Mouse (Mus musculus) midbrain, embryonic 10.5 days (tissue): ENCODE results near the gene Gm45261. TPM values are rescaled to one million over a fixed set of nuclear protein-coding genes. Genes with fewer than 3 reads are reported as not detected.

Source experiments
- DNase-seq: peaks from one replicate; pipeline ENCODE4 v3.0.0-alpha.2; 2017; ENCODE audit warnings: low spot score
- H3K27ac ChIP-seq: fragments of 300-500 bp; sonication (generic); replicated peaks from 2 replicates; pipeline ENCODE4 v1.5.1; 2016; ENCODE audit warnings: mild to moderate bottlenecking
- H3K27me3 ChIP-seq: fragments of 300-500 bp; sonication (generic); 2 replicates; pipeline ENCODE4 v1.6.1; 2016; ENCODE audit warnings: low read depth, mild to moderate bottlenecking; ENCODE audit not compliant: poor library complexity, severe bottlenecking
- H3K36me3 ChIP-seq: fragments of 300-500 bp; sonication (generic); 2 replicates; pipeline ENCODE4 v1.6.1; 2016; ENCODE audit warnings: mild to moderate bottlenecking, moderate library complexity
- H3K4me1 ChIP-seq: fragments of 300-500 bp; sonication (generic); 2 replicates; pipeline ENCODE4 v1.6.1; 2016
- H3K4me3 ChIP-seq: fragments of 300-500 bp; sonication (generic); 2 replicates; pipeline ENCODE4 v1.5.1; 2016; ENCODE audit warnings: mild to moderate bottlenecking, moderate library complexity
- H3K9me3 ChIP-seq: fragments of 300-500 bp; sonication (generic); replicated peaks from 2 replicates; pipeline ENCODE4 v1.6.1; 2016; ENCODE audit warnings: mild to moderate bottlenecking
- WGBS: fragments of 180-500 bp; shearing (Covaris S2); methylation state at CpG from one replicate; pipeline ENCODE4 v1.1.7; 2016; 5-methylcytosine and 5-hydroxymethylcytosine counted together
- polyA plus RNA-seq: library from polyadenylated mRNA; unstranded; fragments of >200 nt; fragmentation: Nextera tagmentation; extraction: Ambion mirVana; gene quantifications from 2 replicates; pipeline ENCODE4 v1.2.1, GENCODE M21; 2016

Gm45261 gene
- polyA plus RNA-seq, 1 experiment from 2014 or later, result not detected

DNA sequence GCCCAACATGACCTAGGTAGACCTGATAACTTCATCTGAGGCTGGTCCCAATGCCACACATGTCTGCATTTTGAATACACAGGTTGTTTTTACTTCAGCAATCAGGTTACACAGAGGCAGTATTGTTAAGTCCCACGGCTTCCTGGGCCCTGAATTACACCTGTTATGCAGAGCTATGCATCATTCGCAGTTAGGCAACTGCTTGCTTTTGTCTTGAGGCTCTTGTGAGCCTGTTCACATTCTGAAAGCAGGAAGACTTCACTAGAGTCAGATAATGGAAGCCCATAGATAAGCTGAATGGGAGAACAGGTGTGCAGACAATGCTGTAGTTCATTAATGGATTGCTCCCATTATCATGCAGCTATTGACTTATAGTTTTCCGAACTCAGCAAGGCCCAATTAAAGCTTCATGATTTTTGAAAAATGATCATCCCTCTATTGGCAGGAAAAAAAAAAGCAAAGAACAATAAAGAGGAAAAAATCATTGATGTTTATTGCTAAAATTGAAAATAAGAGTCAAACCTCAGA, 57.8 kb downstream of the Gm45261 start:
- Histone ChIP-seq H3K27ac (no peak overlapping the region), H3K27me3 (no peaks in the 10 kb centered on the region), H3K4me1 (no peaks in the 10 kb centered on the region), H3K4me3 (no peak overlapping the region), H3K9me3 (no peaks in the 10 kb centered on the region), H3K36me3 (no peaks in the 10 kb centered on the region)
- DNase-seq, result no peak
- WGBS, result 82% methylated on average over 3 of the region's 3 CpGs

DNA sequence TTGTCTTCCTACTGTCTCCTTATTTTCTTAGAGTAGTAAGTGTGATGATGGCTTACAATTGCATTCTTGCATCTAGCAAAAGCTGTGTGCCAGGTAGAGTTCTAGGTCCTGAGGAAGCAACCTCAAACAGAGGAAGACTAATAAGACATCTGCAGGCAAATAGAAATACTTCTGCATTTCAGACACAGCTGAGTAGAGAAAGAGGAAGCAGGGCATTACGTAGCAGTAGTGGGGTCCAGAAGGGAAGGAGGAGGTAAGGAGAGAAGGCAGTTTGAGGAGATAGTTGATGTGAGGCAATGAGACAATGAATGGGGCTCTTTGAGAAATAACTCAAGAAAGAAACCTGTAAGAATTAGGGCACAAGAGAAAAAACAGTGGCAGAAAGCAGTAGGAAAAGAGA, 59.3 kb downstream of the Gm45261 start:
- Histone ChIP-seq H3K4me3 (no peak overlapping the region), H3K36me3 (no peaks in the 10 kb centered on the region), H3K27ac (no peak overlapping the region), H3K4me1 (no peaks in the 10 kb centered on the region), H3K27me3 (no peaks in the 10 kb centered on the region), H3K9me3 (no peaks in the 10 kb centered on the region)
- WGBS, result 83% methylated on average over 1 of the region's 1 CpGs
- DNase-seq, result no peak

Other genes with a start within 250 kb of the Gm45261 start
- 0.36 and 0.47 TPM in 2 replicates for gene Fam124b, start 243.0 kb downstream of the Gm45261 start, polyA plus RNA-seq
- 27.0 and 28.3 TPM in 2 replicates for gene Cul3, start 121.0 kb downstream of the Gm45261 start, polyA plus RNA-seq